Mouse (Mus musculus) heart, adult 2 months (tissue): ENCODE measurements around the gene Hapln4.

Experiments used
- CTCF ChIP-seq: fragments of 200-600 bp; IDR thresholded peaks from 2 replicates; pipeline ENCODE4 v1.8.1; 2022; ENCODE audit warnings: antibody characterized with exemption, mild to moderate bottlenecking, moderate library complexity
- EP300 ChIP-seq: fragments of 200-500 bp; IDR thresholded peaks from 2 replicates; pipeline ENCODE4 v1.6.1; 2011; ENCODE audit warnings: low read depth, low read length, control low read depth; ENCODE audit not compliant: insufficient read depth
- POLR2A ChIP-seq: fragments of 200-500 bp; IDR thresholded peaks from 2 replicates; pipeline ENCODE4 v1.6.1; 2011; ENCODE audit warnings: mild to moderate bottlenecking, low read depth, low read length, control low read depth; ENCODE audit not compliant: insufficient read depth

DNA sequence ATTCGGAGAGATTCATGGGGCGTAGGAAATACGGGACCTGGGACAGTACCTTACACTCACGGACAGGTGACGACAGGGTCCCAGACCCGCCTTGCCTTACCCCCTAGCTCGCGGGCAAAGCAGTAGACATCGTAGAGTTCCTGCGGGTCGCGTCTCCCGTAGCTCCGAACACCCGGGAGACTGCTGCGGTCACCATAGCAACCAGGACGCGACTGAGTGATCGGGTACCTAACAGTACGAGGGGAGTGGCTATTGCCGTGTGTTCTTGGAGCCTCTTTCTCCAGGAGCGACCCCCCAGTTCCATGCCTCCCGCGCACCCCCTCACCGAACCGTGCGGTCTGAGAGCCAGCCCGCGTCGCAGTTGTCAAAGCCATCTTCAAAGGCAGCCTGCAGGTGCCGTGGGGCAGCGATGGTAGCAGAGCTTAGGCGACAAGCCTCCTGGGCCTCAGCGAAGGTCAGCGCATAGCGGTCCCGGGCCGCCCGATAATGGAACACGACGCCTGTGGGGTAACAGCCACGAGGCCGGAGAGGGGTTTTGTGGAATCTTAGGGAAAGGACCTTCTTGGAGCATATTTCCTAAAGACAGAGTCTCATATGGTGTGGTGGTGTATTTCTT is 29.3 kb downstream of the Hapln4 start:
- no peak for TF ChIP-seq POLR2A
- no peak for TF ChIP-seq CTCF
- no peak for TF ChIP-seq EP300
